Comparison of ENCODE assay signal across 11 mouse cellular contexts in genomic region chr5:125005871-125006652, GRCm38 (mm10). TPM values are rescaled to one million over a fixed set of nuclear protein-coding genes. Genes with fewer than 3 reads are reported as not detected.
DNase-seq lines count a peak whose midpoint lies in the region; ATAC-seq and TF ChIP-seq lines count a peak whose summit lies in the region.
"Had no signal": no experiment of that assay in that cellular context is flagged by ENCODE, and none has a peak within 500 bp of the region (broad histone marks: within the 10 kb centered on the region; RNA-seq: fewer than 3 reads in every experiment).

No protein-coding gene starts in this region.

- no peaks in the 10 kb centered on the region for H3K36me3 ChIP-seq in heart, embryonic 15.5 days

- no peak for TF ChIP-seq POLR2A in brain, embryonic 14.5 days (IDR thresholded peaks at IDR 0.05; ENCODE audit: borderline replicate concordance, extremely low read depth, insufficient read depth, insufficient read length, poor library complexity, severe bottlenecking)

- no peaks in the 10 kb centered on the region for H3K9me3 ChIP-seq in heart, embryonic 15.5 days (replicated peaks)

- H3K4me1 ChIP-seq in heart, embryonic 15.5 days (replicated peaks), result peaks cover 45% of the 10 kb centered on the region

- H3K27me3 ChIP-seq in heart, embryonic 15.5 days, result peaks cover 32% of the 10 kb centered on the region

- DNase-seq in heart, adult 8-10 months (ENCODE audit: low spot score), result no peak
- peak; percentile 16 for DNase-seq in layer of hippocampus, adult 9-11 months
- DNase-seq in layer of hippocampus, postnatal 14 days (ENCODE audit: low spot score in 2 of 2), result no peak
- peak; percentile 60 for DNase-seq in brain, embryonic 14.5 days (ENCODE audit: low read depth)
- peak; percentile 52 for DNase-seq in fibroblast of lung, adult 2 months (ENCODE audit: low read depth)
- DNase-seq: gastrocnemius, postnatal 14 days; liver; thymus, postnatal 14 days had no signal

- H3K4me2 ChIP-seq in heart, embryonic 15.5 days, result peak overlapping the region; percentile 44

- no peak overlapping the region for H3K4me3 ChIP-seq in heart, embryonic 15.5 days

- H3K9ac ChIP-seq in heart, embryonic 15.5 days, result no peak overlapping the region

- peak; percentile 41; the same call in 1 of the 2 replicates for ATAC-seq in heart, embryonic 15.5 days (replicated peaks; ENCODE audit: insufficient number of reproducible peaks, insufficient read depth, low FRiP score, low read depth)
- no peak for ATAC-seq in megakaryocyte-erythroid progenitor cell, adult 5-6 weeks (replicated peaks; ENCODE audit: low FRiP score, low TSS enrichment, poor library complexity, severe bottlenecking)

- 28% methylated on average over 9 of the region's 9 CpGs for WGBS in heart, embryonic 15.5 days

- TF ChIP-seq CTCF in brain, embryonic 14.5 days (IDR thresholded peaks at IDR 0.05; ENCODE audit: borderline replicate concordance, extremely low read depth, insufficient read depth, insufficient read length), result no peak

- H3K27ac ChIP-seq in heart, embryonic 15.5 days, result 0 out of 2 replicates have a peak overlapping the region, but pooled peaks have one; percentile 26

RNA-seq across cellular contexts. Expression of gene Rflna, which starts 3.0 kb away (rescaled TPM):
- polyA plus RNA-seq in heart, embryonic 15.5 days (2015; fragmentation: Nextera tagmentation; extraction: Ambion mirVana), result 1.3 and 2.3 TPM in 2 replicates
- total RNA-seq in heart, adult 8-10 months (2022), result under 1 TPM in 2 of 4 experiments, not detected in 2; 0.19 to 0.24 TPM
- 1 to 10 TPM in 1 of 2 experiments, under 1 TPM in 1; 0.97 to 1.6 TPM for total RNA-seq in layer of hippocampus, postnatal 14 days (2021)
- 7.7 and 8.4 TPM in 2 replicates for polyA plus RNA-seq in brain, embryonic 14.5 days (2012; rRNA removed)
- not detected in 2 replicates for total RNA-seq in megakaryocyte-erythroid progenitor cell, adult 5-6 weeks (2014; fragmentation: Nextera tagmentation)
- total RNA-seq in megakaryocyte-erythroid progenitor cell, adult 5-6 weeks (2017), result not detected in 2 replicates
- total RNA-seq: neutrophil, adult 5-6 weeks had no signal

Comparison
In these comparisons a context has a peak if more than half of its experiments do, and no peak if none do; other contexts are left out.
1. DNase-seq: peak in layer of hippocampus, adult 9-11 months (single experiment), brain, embryonic 14.5 days (single experiment) and fibroblast of lung, adult 2 months (single experiment); none in heart, adult 8-10 months (single experiment) and layer of hippocampus, postnatal 14 days (0 of 2).